Mouse (Mus musculus): ENCODE results near the gene Npas3. TPM values are rescaled to one million over a fixed set of nuclear protein-coding genes. Genes with fewer than 3 reads are reported as not detected.
A peak's percentile ranks its signal among the peaks of the same experiment; 100 is the strongest.

Gene Npas3
- polyA plus RNA-seq, 1 experiment from 2014 or later: 0.49 TPM

DNA sequence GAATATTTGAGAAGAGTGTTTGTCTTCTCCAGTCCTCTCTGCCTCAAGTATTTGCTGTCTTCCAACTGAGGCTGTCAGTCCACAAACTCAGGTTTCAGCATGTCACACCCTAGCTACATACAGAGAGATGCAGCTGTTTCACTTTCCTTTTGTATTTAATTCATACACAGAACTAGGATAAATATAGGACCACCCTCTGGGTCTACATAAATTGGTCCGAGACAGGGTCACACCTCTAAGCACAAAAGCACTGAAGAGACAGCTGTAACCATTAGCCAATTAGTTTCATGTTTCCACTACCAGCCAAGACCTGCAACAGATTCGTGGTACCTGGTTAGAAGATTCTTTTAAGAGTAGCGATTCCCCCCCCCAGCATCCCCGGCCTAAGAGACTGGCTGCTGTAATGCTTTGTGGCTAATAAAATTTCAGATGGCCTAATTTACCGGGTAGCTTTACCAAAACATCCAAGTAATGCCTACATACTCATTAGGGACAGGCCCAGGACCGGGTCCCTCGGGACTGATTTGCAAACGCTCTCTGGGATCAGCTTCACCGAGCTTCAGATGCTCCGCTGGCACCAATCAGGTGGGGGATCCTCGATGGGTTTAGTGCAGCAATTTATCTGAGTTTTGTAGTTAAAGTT lies 376.0 kb downstream of the Npas3 start:
- Histone ChIP-seq H3K36me3 (ENCODE audit: control insufficient read depth, insufficient read depth) (no peaks in the 10 kb centered on the region), H3K4me3 (ENCODE audit: low read length) (no peak overlapping the region), H3K9me3 (replicated peaks; ENCODE audit: control insufficient read depth, low read length) (no peaks in the 10 kb centered on the region), H3K4me1 (ENCODE audit: control insufficient read depth, insufficient read depth, low read length) (no peaks in the 10 kb centered on the region), H3K4me2 (ENCODE audit: low read depth, low read length) (no peak overlapping the region), H3K27me3 (ENCODE audit: control insufficient read depth, insufficient read depth, low read length) (no peaks in the 10 kb centered on the region), H3K9ac (ENCODE audit: low read length) (no peak overlapping the region), H3K27ac (ENCODE audit: low read length) (no peak overlapping the region)
- ATAC-seq (replicated peaks; ENCODE audit: extremely low read depth, insufficient read depth, low FRiP score): no peak
- 83% methylated on average over 11 of the region's 11 CpGs for WGBS

DNA sequence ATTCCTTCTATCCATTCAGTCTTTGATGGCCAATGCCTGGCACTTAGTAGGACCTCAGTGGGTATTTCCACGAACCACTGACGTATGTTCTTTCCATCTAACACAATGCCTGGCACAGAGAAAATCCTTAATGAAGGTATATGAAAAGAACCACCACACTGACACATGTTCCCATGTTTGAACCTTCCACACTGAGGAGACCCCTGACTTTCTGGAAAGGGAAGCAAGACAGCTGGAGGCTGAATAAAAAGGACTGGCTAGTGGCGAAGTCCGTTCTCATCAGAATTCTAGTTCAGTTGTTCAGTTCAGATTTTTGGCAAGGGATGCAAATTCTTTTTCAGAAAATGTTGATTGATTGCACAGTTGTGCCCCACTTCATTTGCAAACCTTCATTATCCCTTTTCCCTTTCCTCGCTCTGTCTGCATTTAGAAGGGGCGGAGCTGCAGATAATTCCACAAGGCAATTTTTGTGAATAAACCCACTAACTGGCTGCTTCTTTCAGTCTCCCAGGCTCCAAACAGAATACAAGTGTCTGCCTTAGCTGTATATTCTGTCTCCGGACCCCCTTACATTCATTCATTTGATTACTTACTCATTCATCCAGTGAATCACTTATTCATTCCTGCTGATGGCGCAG lies 381.1 kb downstream of the Npas3 start:
- Histone ChIP-seq H3K36me3 (ENCODE audit: control insufficient read depth, insufficient read depth) (no peaks in the 10 kb centered on the region), H3K27me3 (ENCODE audit: control insufficient read depth, insufficient read depth, low read length) (no peaks in the 10 kb centered on the region), H3K4me2 (ENCODE audit: low read depth, low read length) (no peak overlapping the region), H3K9ac (ENCODE audit: low read length) (no peak overlapping the region), H3K27ac (ENCODE audit: low read length) (no peak overlapping the region), H3K4me1 (ENCODE audit: control insufficient read depth, insufficient read depth, low read length) (0 out of 2 replicates have a peak, but pooled peaks cover 8% of the 10 kb centered on the region), H3K9me3 (replicated peaks; ENCODE audit: control insufficient read depth, low read length) (no peaks in the 10 kb centered on the region), H3K4me3 (ENCODE audit: low read length) (no peak overlapping the region)
- ATAC-seq (replicated peaks; ENCODE audit: extremely low read depth, insufficient read depth, low FRiP score): no peak
- WGBS: 89% methylated on average over 8 of the region's 8 CpGs

DNA sequence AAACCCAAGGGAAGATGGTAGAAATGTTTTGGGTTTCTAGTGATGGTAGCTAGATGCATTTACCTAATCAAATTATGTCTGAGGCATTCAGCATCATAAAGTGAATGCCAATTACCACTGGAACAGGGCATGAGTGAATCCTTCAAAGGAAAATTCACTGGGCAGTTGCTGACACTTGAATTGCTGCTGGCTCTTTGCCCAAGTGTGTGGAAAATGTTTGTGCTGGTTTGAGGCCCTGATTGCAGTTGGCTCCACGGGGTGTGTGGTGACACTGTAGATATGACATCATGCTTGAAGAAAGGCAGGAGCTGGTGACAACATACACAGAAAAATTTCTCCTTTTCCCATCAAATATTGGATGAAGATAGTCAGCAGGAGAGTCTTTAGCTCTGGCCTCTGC lies 382.1 kb downstream of the Npas3 start:
- no peak overlapping the region for H3K27ac ChIP-seq (ENCODE audit: low read length)
- no peaks in the 10 kb centered on the region for H3K9me3 ChIP-seq (replicated peaks; ENCODE audit: control insufficient read depth, low read length)
- WGBS: 6% methylated on average over 1 of the region's 1 CpGs
- H3K36me3 ChIP-seq (ENCODE audit: control insufficient read depth, insufficient read depth): no peaks in the 10 kb centered on the region
- 0 out of 2 replicates have a peak, but pooled peaks cover 8% of the 10 kb centered on the region for H3K4me1 ChIP-seq (ENCODE audit: control insufficient read depth, insufficient read depth, low read length)
- no peak overlapping the region for H3K4me3 ChIP-seq (ENCODE audit: low read length)
- ATAC-seq (replicated peaks; ENCODE audit: extremely low read depth, insufficient read depth, low FRiP score): peak; percentile 49; the same call in 1 of the 2 replicates
- H3K27me3 ChIP-seq (ENCODE audit: control insufficient read depth, insufficient read depth, low read length): no peaks in the 10 kb centered on the region
- no peak overlapping the region for H3K4me2 ChIP-seq (ENCODE audit: low read depth, low read length)
- H3K9ac ChIP-seq (ENCODE audit: low read length): no peak overlapping the region

GRCm38 (mm10) chr12:53631315-53632106 lies 383.0 kb downstream of the Npas3 start:
- no peak overlapping the region for H3K4me3 ChIP-seq (ENCODE audit: low read length)
- no peak for ATAC-seq (replicated peaks; ENCODE audit: extremely low read depth, insufficient read depth, low FRiP score)
- H3K9me3 ChIP-seq (replicated peaks; ENCODE audit: control insufficient read depth, low read length): no peaks in the 10 kb centered on the region
- H3K4me2 ChIP-seq (ENCODE audit: low read depth, low read length): no peak overlapping the region
- H3K27me3 ChIP-seq (ENCODE audit: control insufficient read depth, insufficient read depth, low read length): no peaks in the 10 kb centered on the region
- H3K4me1 ChIP-seq (ENCODE audit: control insufficient read depth, insufficient read depth, low read length): 0 out of 2 replicates have a peak, but pooled peaks cover 8% of the 10 kb centered on the region
- no peaks in the 10 kb centered on the region for H3K36me3 ChIP-seq (ENCODE audit: control insufficient read depth, insufficient read depth)
- no peak overlapping the region for H3K9ac ChIP-seq (ENCODE audit: low read length)
- WGBS: 90% methylated on average over 4 of the region's 4 CpGs
- no peak overlapping the region for H3K27ac ChIP-seq (ENCODE audit: low read length)

DNA sequence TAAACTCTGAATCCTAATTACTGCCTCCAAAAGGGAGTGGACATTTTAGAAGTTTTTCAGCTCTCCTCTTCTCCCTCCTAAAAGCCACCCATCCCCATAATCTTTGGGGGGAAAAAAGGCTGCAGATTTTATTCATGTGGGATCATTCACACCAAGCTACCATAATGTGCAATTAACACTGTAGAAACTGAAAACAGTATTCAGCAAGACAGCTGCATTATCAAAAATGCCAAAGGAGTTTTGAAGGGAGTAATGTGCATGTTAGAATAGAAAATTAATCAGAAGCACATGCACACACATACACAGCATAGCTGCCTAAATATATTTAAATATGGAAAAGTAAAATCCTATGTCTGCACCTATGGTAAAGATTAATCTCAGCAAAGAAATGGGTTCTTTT lies 390.1 kb downstream of the Npas3 start:
- Histone ChIP-seq H3K36me3 (ENCODE audit: control insufficient read depth, insufficient read depth) (no peaks in the 10 kb centered on the region), H3K9me3 (replicated peaks; ENCODE audit: control insufficient read depth, low read length) (no peaks in the 10 kb centered on the region), H3K27ac (ENCODE audit: low read length) (no peak overlapping the region), H3K27me3 (ENCODE audit: control insufficient read depth, insufficient read depth, low read length) (no peaks in the 10 kb centered on the region), H3K4me1 (ENCODE audit: control insufficient read depth, insufficient read depth, low read length) (no peaks in the 10 kb centered on the region), H3K4me2 (ENCODE audit: low read depth, low read length) (no peak overlapping the region), H3K4me3 (ENCODE audit: low read length) (no peak overlapping the region), H3K9ac (ENCODE audit: low read length) (no peak overlapping the region)
- ATAC-seq (replicated peaks; ENCODE audit: extremely low read depth, insufficient read depth, low FRiP score): no peak

DNA sequence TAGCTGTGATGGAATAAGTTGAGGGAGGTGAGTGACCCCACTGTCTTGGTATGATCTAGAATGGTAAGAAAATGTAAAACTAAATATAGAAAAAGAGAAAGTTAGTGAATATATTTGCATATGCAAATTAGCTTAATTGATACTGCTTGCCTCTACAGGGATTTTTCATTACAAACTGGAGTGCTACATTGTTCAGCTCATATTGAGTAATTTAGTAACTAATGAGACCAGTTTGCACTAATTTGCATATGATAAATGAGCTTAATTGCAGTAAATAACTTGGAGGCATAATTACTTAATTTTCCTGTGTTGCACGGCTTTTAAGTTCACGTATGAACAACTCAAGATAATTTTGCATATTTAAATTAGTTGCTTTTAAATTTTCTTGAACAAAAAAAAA lies 398.8 kb downstream of the Npas3 start:
- Histone ChIP-seq H3K36me3 (ENCODE audit: control insufficient read depth, insufficient read depth) (no peaks in the 10 kb centered on the region), H3K27me3 (ENCODE audit: control insufficient read depth, insufficient read depth, low read length) (no peaks in the 10 kb centered on the region), H3K27ac (ENCODE audit: low read length) (no peak overlapping the region), H3K4me2 (ENCODE audit: low read depth, low read length) (no peak overlapping the region), H3K9me3 (replicated peaks; ENCODE audit: control insufficient read depth, low read length) (no peaks in the 10 kb centered on the region), H3K4me3 (ENCODE audit: low read length) (no peak overlapping the region), H3K4me1 (ENCODE audit: control insufficient read depth, insufficient read depth, low read length) (no peaks in the 10 kb centered on the region), H3K9ac (ENCODE audit: low read length) (no peak overlapping the region)
- WGBS: 85% methylated on average over 2 of the region's 2 CpGs
- ATAC-seq (replicated peaks; ENCODE audit: extremely low read depth, insufficient read depth, low FRiP score): no peak

- ATAC-seq (replicated peaks; ENCODE audit: extremely low read depth, insufficient read depth, low FRiP score): no peak
- Histone ChIP-seq H3K27me3 (ENCODE audit: control insufficient read depth, insufficient read depth, low read length) (no peaks in the 10 kb centered on the region), H3K9ac (ENCODE audit: low read length) (no peak overlapping the region), H3K4me1 (ENCODE audit: control insufficient read depth, insufficient read depth, low read length) (no peaks in the 10 kb centered on the region), H3K4me3 (ENCODE audit: low read length) (no peak overlapping the region), H3K9me3 (replicated peaks; ENCODE audit: control insufficient read depth, low read length) (no peaks in the 10 kb centered on the region), H3K4me2 (ENCODE audit: low read depth, low read length) (no peak overlapping the region), H3K27ac (ENCODE audit: low read length) (no peak overlapping the region), H3K36me3 (ENCODE audit: control insufficient read depth, insufficient read depth) (no peaks in the 10 kb centered on the region)
- WGBS: 81% methylated on average over 6 of the region's 6 CpGs
Observed at GRCm38 (mm10) chr12:53656301-53656700, 407.8 kb downstream of the Npas3 start.

DNA sequence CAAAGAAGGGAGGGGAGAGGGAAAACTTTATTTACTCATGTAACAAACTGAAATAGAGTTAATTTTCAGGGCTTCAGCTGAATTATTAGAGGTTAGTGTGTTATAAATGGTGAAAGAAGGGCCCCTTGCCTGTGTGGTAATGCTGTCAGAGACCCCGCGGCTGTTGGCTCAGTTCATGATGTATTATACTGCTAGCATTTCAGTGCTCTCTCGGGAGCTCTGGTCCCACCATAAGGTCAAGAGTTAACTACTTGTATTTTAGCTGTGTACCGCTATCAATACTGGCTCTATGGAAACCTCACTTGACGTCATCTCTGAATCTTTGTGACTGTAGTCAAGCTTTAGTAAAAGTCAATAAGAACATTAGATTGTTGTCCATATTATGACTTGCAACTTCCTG lies 415.6 kb downstream of the Npas3 start:
- Histone ChIP-seq H3K9me3 (replicated peaks; ENCODE audit: control insufficient read depth, low read length) (no peaks in the 10 kb centered on the region), H3K4me3 (ENCODE audit: low read length) (no peak overlapping the region), H3K27ac (ENCODE audit: low read length) (no peak overlapping the region), H3K9ac (ENCODE audit: low read length) (no peak overlapping the region), H3K36me3 (ENCODE audit: control insufficient read depth, insufficient read depth) (no peaks in the 10 kb centered on the region), H3K27me3 (ENCODE audit: control insufficient read depth, insufficient read depth, low read length) (no peaks in the 10 kb centered on the region), H3K4me1 (ENCODE audit: control insufficient read depth, insufficient read depth, low read length) (no peaks in the 10 kb centered on the region), H3K4me2 (ENCODE audit: low read depth, low read length) (no peak overlapping the region)
- 54% methylated on average over 5 of the region's 5 CpGs for WGBS
- ATAC-seq (replicated peaks; ENCODE audit: extremely low read depth, insufficient read depth, low FRiP score): no peak

GRCm38 (mm10) chr12:53671846-53672245 lies 423.4 kb downstream of the Npas3 start:
- Histone ChIP-seq H3K9me3 (replicated peaks; ENCODE audit: control insufficient read depth, low read length) (no peaks in the 10 kb centered on the region), H3K27me3 (ENCODE audit: control insufficient read depth, insufficient read depth, low read length) (no peaks in the 10 kb centered on the region), H3K36me3 (ENCODE audit: control insufficient read depth, insufficient read depth) (no peaks in the 10 kb centered on the region), H3K27ac (ENCODE audit: low read length) (no peak overlapping the region), H3K4me1 (ENCODE audit: control insufficient read depth, insufficient read depth, low read length) (no peaks in the 10 kb centered on the region), H3K4me3 (ENCODE audit: low read length) (no peak overlapping the region), H3K4me2 (ENCODE audit: low read depth, low read length) (no peak overlapping the region), H3K9ac (ENCODE audit: low read length) (no peak overlapping the region)
- no peak for ATAC-seq (replicated peaks; ENCODE audit: extremely low read depth, insufficient read depth, low FRiP score)
- 88% methylated on average over 2 of the region's 2 CpGs for WGBS
